In genomic region chr5:103365700-103366448, GRCm38 (mm10) we compare ENCODE assay signal across 25 mouse cellular contexts. TPM values are rescaled to one million over a fixed set of nuclear protein-coding genes. Genes with fewer than 3 reads are reported as not detected.
DNase-seq lines count a peak whose midpoint lies in the region; ATAC-seq and TF ChIP-seq lines count a peak whose summit lies in the region.
"Had no signal": no experiment of that assay in that cellular context is flagged by ENCODE, and none has a peak within 500 bp of the region (broad histone marks: within the 10 kb centered on the region; RNA-seq: fewer than 3 reads in every experiment).

No protein-coding gene starts in this region.

- WGBS in kidney, adult 2 months, result 45% methylated on average over 19 of the region's 19 CpGs

- peak overlapping the region; percentile 94 for H3K27ac ChIP-seq in kidney, adult 2 months (ENCODE audit: insufficient read depth, low read depth, low read length)
- H3K27ac ChIP-seq: heart, embryonic 10.5 days; hindbrain, embryonic 13.5 days; layer of hippocampus, adult 2 months; left cerebral cortex, adult 2 months; limb, embryonic 12.5 days; midbrain, embryonic 10.5 days; midbrain, embryonic 15.5 days; neural tube, embryonic 15.5 days; stomach, postnatal 0 days had no signal

- peaks cover 20% of the 10 kb centered on the region; the same call in 1 of the 2 replicates for H3K4me1 ChIP-seq in kidney, adult 2 months (ENCODE audit: control insufficient read depth, insufficient read depth, low read length)
- H3K4me1 ChIP-seq: midbrain, embryonic 10.5 days; midbrain, embryonic 15.5 days had no signal

- peak overlapping the region; percentile 44; the same call in 1 of the 2 replicates for H3K4me3 ChIP-seq in kidney, adult 2 months (ENCODE audit: insufficient read depth, low read depth, low read length)
- H3K4me3 ChIP-seq: hindbrain, embryonic 13.5 days; limb, embryonic 12.5 days; midbrain, embryonic 10.5 days; midbrain, embryonic 15.5 days; neural tube, embryonic 15.5 days had no signal

- no peak for DNase-seq in kidney, adult 2 months
- no peak for DNase-seq in kidney, adult 8-10 months
- peak; percentile 46 to 49 for DNase-seq in lung, adult 18-20 months
- no peak for DNase-seq in lung, postnatal 14 days
- peak; percentile 49 for DNase-seq in induced T-regulatory cell, adult 2 months (ENCODE audit: low read depth)
- DNase-seq in lung, postnatal 25 days (ENCODE audit: low spot score), result peak; percentile 61
- DNase-seq: adrenal gland, postnatal 10 days; cerebellum, adult 8-10 months; cerebellum, postnatal 25 days; gastrocnemius, postnatal 25 days; heart, adult 11 months; thymus, adult 18-20 months; thymus, postnatal 25 days had no signal

- no peaks in the 10 kb centered on the region for H3K27me3 ChIP-seq in kidney, adult 2 months (replicated peaks; ENCODE audit: control insufficient read depth, insufficient read depth, low read length)
- H3K27me3 ChIP-seq: CH12.LX; midbrain, embryonic 15.5 days; neural tube, embryonic 15.5 days had no signal

- ATAC-seq in activated CD4-positive, CD25-positive, alpha-beta regulatory T cell, adult 4 months, result no peak
- ATAC-seq: intestine, postnatal 0 days; midbrain, embryonic 15.5 days had no signal

- TF ChIP-seq CTCF in kidney, adult 2 months (conservative IDR thresholded peaks at IDR 0.05; ENCODE audit: insufficient read depth, insufficient read length, low read depth, low read length), result no peak

- H3K36me3 ChIP-seq in kidney, adult 2 months (ENCODE audit: control insufficient read depth, insufficient read depth, low read length), result no peaks in the 10 kb centered on the region
- H3K36me3 ChIP-seq: heart, embryonic 10.5 days; hindbrain, embryonic 13.5 days; limb, embryonic 12.5 days; midbrain, embryonic 10.5 days; midbrain, embryonic 15.5 days; neural tube, embryonic 15.5 days had no signal

- TF ChIP-seq POLR2A in kidney, adult 2 months (IDR thresholded peaks at IDR 0.05; ENCODE audit: low read depth, low read length), result no peak

RNA-seq across cellular contexts. Expression of gene Ptpn13, which starts 59.1 kb away (rescaled TPM):
- 23.7 and 28.0 TPM in 2 replicates for polyA plus RNA-seq in kidney, adult 2 months (2012; rRNA removed)
- polyA plus RNA-seq in activated CD4-positive, CD25-positive, alpha-beta regulatory T cell, adult 4 months (2017; shearing (Covaris generic)), result 10 to 100 TPM; 19.6 to 20.3 TPM

Comparison
In these comparisons a context has a peak if more than half of its experiments do, and no peak if none do; other contexts are left out.
1. DNase-seq: peak in lung, adult 18-20 months (2 of 2), induced T-regulatory cell, adult 2 months (single experiment) and lung, postnatal 25 days (single experiment); none in kidney, adult 2 months (single experiment), kidney, adult 8-10 months (0 of 2) and lung, postnatal 14 days (single experiment).